Mouse (Mus musculus) gastrocnemius, postnatal 14 days (tissue): ENCODE results near the gene Crabp1. TPM values are rescaled to one million over a fixed set of nuclear protein-coding genes. Genes with fewer than 3 reads are reported as not detected.

Source experiments
- total RNA-seq, 2 experiments: library from RNA; stranded (reverse); gene quantifications; 2 replicates each; pipeline ENCODE4 v1.2.3; 2021

The Crabp1 gene
- total RNA-seq, 2 experiments from 2014 or later, result 1.4 to 1.7 TPM

Other genes starting within 250 kb of the Crabp1 start
- gene Sh2d7, start 225.8 kb upstream of the Crabp1 start, total RNA-seq, result not detected
- 10 to 100 TPM; 38.0 to 41.9 TPM for gene Cib2, start 204.5 kb upstream of the Crabp1 start, total RNA-seq
- 100 to 1,000 TPM; 416 to 493 TPM for gene Idh3a, start 178.4 kb upstream of the Crabp1 start, total RNA-seq
- under 1 TPM; 0.27 to 0.45 TPM for gene Acsbg1, start 102.9 kb upstream of the Crabp1 start, total RNA-seq
- gene Dnaja4, start 65.9 kb upstream of the Crabp1 start, total RNA-seq, result 10 to 100 TPM; 39.8 to 58.3 TPM
- 10 to 100 TPM; 18.4 to 22.7 TPM for gene Wdr61, start 30.2 kb upstream of the Crabp1 start, total RNA-seq
- gene Ireb2, start 99.0 kb downstream of the Crabp1 start, total RNA-seq, result 10 to 100 TPM; 25.7 to 27.5 TPM
- gene Hykk, start 152.5 kb downstream of the Crabp1 start, total RNA-seq, result 1 to 10 TPM; 1.2 to 1.7 TPM
- gene Psma4, start 186.0 kb downstream of the Crabp1 start, total RNA-seq, result 100 to 1,000 TPM; 129 to 136 TPM
- gene AY074887, start 186.2 kb downstream of the Crabp1 start, total RNA-seq, result not detected
- gene Chrna5, start 216.1 kb downstream of the Crabp1 start, total RNA-seq, result under 1 TPM in 1 of 2 experiments, not detected in 1; 0.12 TPM